Mouse (Mus musculus) MEL (cell line): ENCODE data around the gene Foxo3. TPM values are rescaled to one million over a fixed set of nuclear protein-coding genes. Genes with fewer than 3 reads are reported as not detected.

ENCODE experiments used
- DNase-seq: peaks from one replicate; pipeline ENCODE4 v3.0.0; 2011; ENCODE audit warnings: low read depth, low spot score
- H3K27ac ChIP-seq: 2 replicates; pipeline ENCODE4 v1.5.1; 2012; ENCODE audit warnings: low read depth, mild to moderate bottlenecking, control low read depth, low read length, moderate library complexity; ENCODE audit not compliant: control insufficient read depth
- H3K27me3 ChIP-seq, 2 experiments: fragments of 150-350 bp in 1 of 2; sonication (generic) in 1 of 2; 2 replicates each; pipeline ENCODE4 v1.6.1; 2012; ENCODE audit warnings: low read length in 2 of 2, mild to moderate bottlenecking in 2 of 2, improper control_type of control experiment in 1 of 2, moderate library complexity in 1 of 2; ENCODE audit not compliant: insufficient read depth in 2 of 2, control insufficient read depth in 1 of 2
- H3K36me3 ChIP-seq, 2 experiments: 2 replicates each; pipeline ENCODE4 v1.6.1; 2012 to 2014; ENCODE audit warnings: low read length in 2 of 2, improper control_type of control experiment in 1 of 2, inconsistent platforms in 1 of 2, mild to moderate bottlenecking in 1 of 2; ENCODE audit not compliant: insufficient read depth in 2 of 2, control insufficient read depth in 1 of 2
- H3K4me1 ChIP-seq, 2 experiments: fragments of 150-350 bp in 1 of 2; sonication (generic) in 1 of 2; 2 replicates each; pipeline ENCODE4 v1.6.1; 2012; ENCODE audit warnings: low read length in 2 of 2, improper control_type of control experiment in 1 of 2, mild to moderate bottlenecking in 1 of 2; ENCODE audit not compliant: insufficient read depth in 2 of 2, control insufficient read depth in 1 of 2
- H3K4me3 ChIP-seq, 2 experiments: fragments of 150-350 bp in 1 of 2; sonication (generic) in 1 of 2; 2 replicates each; pipeline ENCODE4 v1.5.1; 2012; ENCODE audit warnings: low read depth in 2 of 2, low read length in 2 of 2, mild to moderate bottlenecking in 2 of 2, moderate library complexity in 2 of 2, control low read depth in 1 of 2, improper control_type of control experiment in 1 of 2; ENCODE audit not compliant: control insufficient read depth in 1 of 2, insufficient read depth in 1 of 2
- H3K79me2 ChIP-seq: 2 replicates; pipeline ENCODE4 v1.6.1; 2012; ENCODE audit warnings: mild to moderate bottlenecking, low read length, moderate library complexity; ENCODE audit not compliant: control insufficient read depth, poor library complexity, insufficient read depth
- H3K9ac ChIP-seq: 2 replicates; pipeline ENCODE4 v1.6.1; 2012; ENCODE audit warnings: low read depth, mild to moderate bottlenecking, control low read depth, low read length, moderate library complexity; ENCODE audit not compliant: control insufficient read depth, poor library complexity, severe bottlenecking
- H3K9me3 ChIP-seq: fragments of 150-350 bp; sonication (generic); replicated peaks from 2 replicates; pipeline ENCODE4 v1.6.1; 2012; ENCODE audit warnings: mild to moderate bottlenecking, low read length, improper control_type of control experiment, moderate library complexity; ENCODE audit not compliant: insufficient read depth
- BHLHE40 ChIP-seq: IDR thresholded peaks from 2 replicates; pipeline ENCODE4 v1.6.1; 2012; ENCODE audit warnings: low read depth, mild to moderate bottlenecking, inconsistent platforms, low read length, improper control_type of control experiment, borderline replicate concordance
- CHD1 ChIP-seq: IDR thresholded peaks from 2 replicates; pipeline ENCODE4 v1.6.1; 2012; ENCODE audit warnings: low read depth, mild to moderate bottlenecking, inconsistent platforms, low read length, improper control_type of control experiment
- CTCF ChIP-seq, 3 experiments: IDR thresholded peaks in 2 of 3; conservative IDR thresholded peaks in 1 of 3; 2 replicates each; pipeline ENCODE4 v1.5.1; 2011 to 2012; ENCODE audit warnings: low read length in 3 of 3, low read depth in 2 of 3, mild to moderate bottlenecking in 2 of 3, improper control_type of control experiment in 1 of 3, inconsistent platforms in 1 of 3, mixed read lengths in 1 of 3, moderate library complexity in 1 of 3; ENCODE audit not compliant: control insufficient read depth in 1 of 3, insufficient read depth in 1 of 3, poor library complexity in 1 of 3, severe bottlenecking in 1 of 3
- ELF1 ChIP-seq: IDR thresholded peaks from 2 replicates; pipeline ENCODE4 v1.6.1; 2014; ENCODE audit warnings: low read depth, mild to moderate bottlenecking, inconsistent platforms, low read length, improper control_type of control experiment, moderate library complexity
- EP300 ChIP-seq, 2 experiments: IDR thresholded peaks; 2 replicates each; pipeline ENCODE4 v1.6.1; 2011; ENCODE audit warnings: improper control_type of control experiment in 2 of 2, low read length in 2 of 2, low read depth in 1 of 2, mild to moderate bottlenecking in 1 of 2
- ETS1 ChIP-seq: IDR thresholded peaks from 2 replicates; pipeline ENCODE4 v1.6.1; 2012; ENCODE audit warnings: low read depth, mild to moderate bottlenecking, inconsistent platforms, low read length, improper control_type of control experiment, moderate library complexity
- GABPA ChIP-seq: IDR thresholded peaks from 2 replicates; pipeline ENCODE4 v1.6.1; 2012; ENCODE audit warnings: low read depth, mild to moderate bottlenecking, inconsistent platforms, low read length, improper control_type of control experiment, moderate library complexity
- GATA1 ChIP-seq: IDR thresholded peaks from 2 replicates; pipeline ENCODE4 v1.6.1; 2011; ENCODE audit warnings: low read depth, low read length, improper control_type of control experiment
- HCFC1 ChIP-seq: IDR thresholded peaks from 2 replicates; pipeline ENCODE4 v1.6.1; 2012; ENCODE audit warnings: low read depth, mild to moderate bottlenecking, inconsistent platforms, low read length, improper control_type of control experiment, moderate library complexity
- KAT2A ChIP-seq: conservative IDR thresholded peaks from 2 replicates; pipeline ENCODE4 v1.6.1; 2012; ENCODE audit warnings: low read depth, low read length, improper control_type of control experiment, inconsistent platforms
- MAFK ChIP-seq: IDR thresholded peaks from 2 replicates; pipeline ENCODE4 v1.6.1; 2011; ENCODE audit warnings: low read depth, mild to moderate bottlenecking, low read length, improper control_type of control experiment, borderline replicate concordance
- MAX ChIP-seq: IDR thresholded peaks from 2 replicates; pipeline ENCODE4 v1.6.1; 2011; ENCODE audit warnings: low read length, improper control_type of control experiment
- MAZ ChIP-seq: IDR thresholded peaks from 2 replicates; pipeline ENCODE4 v1.6.1; 2012; ENCODE audit warnings: low read depth, mild to moderate bottlenecking, inconsistent platforms, low read length, improper control_type of control experiment
- POLR2AphosphoS5 ChIP-seq: IDR thresholded peaks from 2 replicates; pipeline ENCODE4 v1.6.1; 2012; ENCODE audit warnings: low read depth, borderline replicate concordance, mild to moderate bottlenecking, inconsistent platforms, low read length, moderate library complexity, mixed read lengths
- SMC3 ChIP-seq: IDR thresholded peaks from 2 replicates; pipeline ENCODE4 v1.6.1; 2011; ENCODE audit warnings: low read depth, low read length, improper control_type of control experiment
- UBTF ChIP-seq: IDR thresholded peaks from 2 replicates; pipeline ENCODE4 v1.6.1; 2012; ENCODE audit warnings: low read depth, mild to moderate bottlenecking, inconsistent platforms, low read length, improper control_type of control experiment, moderate library complexity, borderline replicate concordance; ENCODE audit not compliant: insufficient read depth
- USF1 ChIP-seq: IDR thresholded peaks from 2 replicates; pipeline ENCODE4 v1.6.1; 2014; ENCODE audit warnings: low read depth, mild to moderate bottlenecking, inconsistent platforms, low read length, improper control_type of control experiment, moderate library complexity
- ZC3H11A ChIP-seq: IDR thresholded peaks from 2 replicates; pipeline ENCODE4 v1.6.1; 2012; ENCODE audit warnings: low read depth, mild to moderate bottlenecking, inconsistent platforms, low read length, improper control_type of control experiment
- ZKSCAN1 ChIP-seq: IDR thresholded peaks from 2 replicates; pipeline ENCODE4 v1.6.1; 2012; ENCODE audit warnings: low read depth, mild to moderate bottlenecking, inconsistent platforms, low read length, improper control_type of control experiment, moderate library complexity
- ZMIZ1 ChIP-seq: IDR thresholded peaks from 2 replicates; pipeline ENCODE4 v1.6.1; 2012; ENCODE audit warnings: low read depth, mild to moderate bottlenecking, inconsistent platforms, low read length, improper control_type of control experiment, moderate library complexity
- ZNF384 ChIP-seq: IDR thresholded peaks from 2 replicates; pipeline ENCODE4 v1.6.1; 2012; ENCODE audit warnings: low read depth, mild to moderate bottlenecking, inconsistent platforms, low read length, improper control_type of control experiment
- polyA plus RNA-seq, 2 experiments: library from polyadenylated mRNA; stranded (reverse) in 1 of 2; unstranded in 1 of 2; fragments of >175 nt in 1 of 2; fragments of >200 nt in 1 of 2; gene quantifications; 2 replicates each; pipeline versions ENCODE4 v1.2.1 to v1.2.4; 2012; ENCODE audit warnings: low replicate concordance in 2 of 2, low read depth in 1 of 2; ENCODE audit not compliant: insufficient read length in 2 of 2, insufficient read depth in 1 of 2, missing spikeins in 1 of 2
- total RNA-seq: library from RNA; depleted of rRNA; stranded (reverse); fragments of 300-350 nt; gene quantifications from 2 replicates; pipeline ENCODE4 v1.2.3, GENCODE M21; 2012

The Foxo3 gene
- total and polyA plus RNA-seq, 3 experiments: 21.0 to 103 (median 27.2) TPM

DNA sequence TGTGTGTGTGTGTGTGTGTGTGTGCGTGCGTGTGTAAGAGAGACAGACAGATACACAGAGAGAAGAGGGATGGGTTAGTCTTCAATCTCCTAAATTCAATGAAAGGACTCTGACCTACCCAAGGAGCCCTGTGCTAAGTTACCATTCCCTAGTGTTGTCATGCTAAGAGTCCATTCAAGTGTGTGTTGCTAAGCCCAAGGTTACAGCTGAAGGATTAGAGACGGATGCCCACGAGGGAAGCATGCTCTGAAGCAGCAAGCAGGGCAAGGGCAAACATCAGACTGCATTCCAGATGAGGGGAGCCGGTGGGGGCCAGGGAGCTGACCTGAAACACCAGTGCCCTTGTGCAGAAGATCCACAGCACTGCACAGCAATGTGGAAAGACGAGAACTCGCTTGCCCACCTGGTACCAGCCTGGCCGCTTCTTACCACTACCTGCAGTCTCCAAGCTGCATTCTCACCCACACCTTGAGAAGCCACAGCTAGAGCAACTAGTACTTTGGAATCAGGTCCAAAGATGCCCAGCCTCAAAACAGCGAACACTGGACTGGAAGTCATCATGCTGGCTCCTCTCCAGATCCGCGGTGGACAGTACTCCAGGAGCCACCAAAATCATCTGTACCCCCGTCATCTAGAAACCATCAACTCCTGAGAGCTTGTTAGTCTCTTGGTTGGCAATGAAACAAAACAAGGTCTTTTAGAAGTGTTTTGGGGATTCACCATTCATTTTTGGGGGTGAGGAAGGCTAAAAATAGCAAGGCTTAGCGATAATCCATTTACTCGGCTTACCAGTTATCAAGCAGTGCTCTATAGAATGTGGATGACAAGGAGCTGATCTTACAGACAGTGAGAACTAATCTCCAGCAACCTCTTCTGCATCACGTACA lies 37.4 kb downstream of the Foxo3 start:
- no peak overlapping the region for H3K9ac ChIP-seq
- H3K27me3 ChIP-seq: no peaks in the 10 kb centered on the region
- peaks cover 2 to 9% of the 10 kb centered on the region in 2 experiments; a peak in 3 of 4 replicates for H3K4me1 ChIP-seq
- DNase-seq: no peak
- no peaks in the 10 kb centered on the region for H3K9me3 ChIP-seq
- H3K4me3 ChIP-seq: no peak overlapping the region
- peaks cover 8 to 11% of the 10 kb centered on the region in 2 experiments for H3K36me3 ChIP-seq
- H3K27ac ChIP-seq: no peak overlapping the region
- peaks cover 30% of the 10 kb centered on the region for H3K79me2 ChIP-seq
- TF ChIP-seq CHD1: no peak
- TF ChIP-seq MAZ: no peak
- TF ChIP-seq HCFC1: no peak
- no peak for TF ChIP-seq MAFK
- no peak for TF ChIP-seq ELF1
- no peak for TF ChIP-seq CTCF (IDR thresholded peaks at IDR 0.05 in 2 of 3, conservative IDR thresholded peaks at IDR 0.05 in 1 of 3; ENCODE audit: control insufficient read depth in 1 of 3, insufficient read depth in 1 of 3, low read depth in 2 of 3, low read length in 3 of 3, poor library complexity in 1 of 3, severe bottlenecking in 1 of 3)
- TF ChIP-seq EP300 (IDR thresholded peaks at IDR 0.05; ENCODE audit: low read depth in 1 of 2, low read length in 2 of 2): no peak
- no peak for TF ChIP-seq ZKSCAN1
- no peak for TF ChIP-seq UBTF

DNA sequence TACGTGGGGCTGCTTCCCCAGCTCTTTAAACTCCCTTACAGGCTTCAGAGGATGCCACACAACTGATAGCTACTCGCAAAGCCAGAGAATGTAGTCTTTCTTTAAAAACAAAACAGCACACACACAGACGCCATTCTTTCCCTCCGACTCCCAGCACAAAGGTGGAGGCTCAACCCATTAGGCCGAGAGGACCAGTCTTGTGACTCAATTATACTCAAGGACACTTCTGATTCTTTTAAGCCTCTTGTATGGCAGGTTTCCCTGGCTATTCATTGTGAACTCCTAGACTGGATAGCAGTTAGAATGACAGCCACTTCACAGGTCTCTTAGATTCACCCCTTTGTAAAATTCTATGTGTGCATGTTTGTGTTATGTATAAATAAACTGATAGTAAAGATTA lies 38.3 kb downstream of the Foxo3 start:
- H3K4me3 ChIP-seq: no peak overlapping the region
- no peaks in the 10 kb centered on the region for H3K27me3 ChIP-seq
- H3K27ac ChIP-seq: no peak overlapping the region
- no peak for TF ChIP-seq GATA1
- TF ChIP-seq CTCF (IDR thresholded peaks at IDR 0.05 in 2 of 3, conservative IDR thresholded peaks at IDR 0.05 in 1 of 3; ENCODE audit: control insufficient read depth in 1 of 3, insufficient read depth in 1 of 3, low read depth in 2 of 3, low read length in 3 of 3, poor library complexity in 1 of 3, severe bottlenecking in 1 of 3): no peak
- TF ChIP-seq ZC3H11A: no peak
- TF ChIP-seq ZNF384: no peak
- no peak for TF ChIP-seq ETS1
- TF ChIP-seq POLR2AphosphoS5: no peak
- no peak for TF ChIP-seq MAFK
- no peak for TF ChIP-seq UBTF
- no peak for TF ChIP-seq USF1
- TF ChIP-seq ZMIZ1: no peak
- no peak for TF ChIP-seq GABPA
- TF ChIP-seq KAT2A: no peak
- no peak for TF ChIP-seq MAX
- no peak for TF ChIP-seq EP300 (IDR thresholded peaks at IDR 0.05; ENCODE audit: low read depth in 1 of 2, low read length in 2 of 2)
- no peak for TF ChIP-seq HCFC1
- no peak for TF ChIP-seq BHLHE40
- TF ChIP-seq SMC3: no peak
- peaks cover 2 to 8% of the 10 kb centered on the region in 2 experiments for H3K36me3 ChIP-seq
- H3K9ac ChIP-seq: no peak overlapping the region
- no peaks in the 10 kb centered on the region for H3K9me3 ChIP-seq
- H3K79me2 ChIP-seq: peaks cover 30% of the 10 kb centered on the region
- peaks cover 0 to under 1% of the 10 kb centered on the region in 2 experiments; a peak in 2 of 4 replicates for H3K4me1 ChIP-seq
- no peak for DNase-seq
